Mouse (Mus musculus) C2C12 (cell line): ENCODE measurements around the gene Ercc5. TPM values are rescaled to one million over a fixed set of nuclear protein-coding genes. Genes with fewer than 3 reads are reported as not detected.

Source experiments
- H3K27me3 ChIP-seq: one replicate; pipeline ENCODE4 v1.6.1; 2011; ENCODE audit not compliant: control insufficient read depth, insufficient read depth, insufficient read length
- H3K36me3 ChIP-seq: one replicate; pipeline ENCODE4 v1.6.1; 2011; ENCODE audit not compliant: control insufficient read depth, insufficient read depth
- H3K4me3 ChIP-seq: one replicate; pipeline ENCODE4 v1.5.1; 2011; ENCODE audit warnings: mild to moderate bottlenecking, control low read depth; ENCODE audit not compliant: poor library complexity, insufficient read depth, severe bottlenecking
- H3K79me2 ChIP-seq: one replicate; pipeline ENCODE4 v1.6.1; 2011; ENCODE audit not compliant: control insufficient read depth, insufficient read depth
- H3K79me3 ChIP-seq: one replicate; pipeline ENCODE4 v1.6.1; 2011; ENCODE audit warnings: low read depth, control low read depth
- H3ac ChIP-seq: one replicate; pipeline ENCODE3; 2011; ENCODE audit warnings: low read depth; ENCODE audit not compliant: control insufficient read depth, insufficient read length
- CEBPB ChIP-seq: IDR thresholded peaks from one replicate; pipeline ENCODE4 v1.6.1; 2011; ENCODE audit warnings: low read depth, mild to moderate bottlenecking, control low read depth, moderate library complexity
- CTCF ChIP-seq: IDR thresholded peaks from one replicate; pipeline ENCODE4 v1.5.1; 2011; ENCODE audit not compliant: control insufficient read depth, insufficient read depth, insufficient read length
- FOSL1 ChIP-seq: IDR thresholded peaks from one replicate; pipeline ENCODE4 v1.8.0; 2011; ENCODE audit warnings: mild to moderate bottlenecking, low read length; ENCODE audit not compliant: poor library complexity, insufficient read depth, severe bottlenecking
- MAX ChIP-seq: IDR thresholded peaks from one replicate; pipeline ENCODE4 v1.6.1; 2011; ENCODE audit warnings: mild to moderate bottlenecking, control low read depth
- MYOD1 ChIP-seq: IDR thresholded peaks from one replicate; pipeline ENCODE4 v1.6.1; 2011; ENCODE audit warnings: low read depth; ENCODE audit not compliant: control insufficient read depth, insufficient read length
- MYOG ChIP-seq: IDR thresholded peaks from one replicate; pipeline ENCODE4 v1.6.1; 2011; ENCODE audit not compliant: control insufficient read depth, insufficient read length; ENCODE audit errors: extremely low read depth
- USF1 ChIP-seq: IDR thresholded peaks from one replicate; pipeline ENCODE4 v1.6.1; 2011; ENCODE audit warnings: low read depth, mild to moderate bottlenecking, control low read depth, moderate library complexity
- polyA plus RNA-seq: library from polyadenylated mRNA; unstranded; fragments of >200 nt; fragmentation: generic; extraction: Trizol; gene quantifications from one replicate; pipeline ENCODE4 v1.2.1, GENCODE M21; 2012; ENCODE audit warnings: missing spikeins

Gene Ercc5
- polyA plus RNA-seq, 1 experiment: 4.4 TPM

- H3K79me3 ChIP-seq: peaks cover 1% of the 10 kb centered on the region
- no peaks in the 10 kb centered on the region for H3K27me3 ChIP-seq
- H3ac ChIP-seq: no peak overlapping the region
- TF ChIP-seq MYOG (no peak), MYOD1 (no peak), FOSL1 (no peak), CEBPB (no peak), CTCF (no peak), MAX (no peak), USF1 (no peak)
- H3K79me2 ChIP-seq: peaks cover 3% of the 10 kb centered on the region
- H3K36me3 ChIP-seq: peaks cover 43% of the 10 kb centered on the region
- no peak overlapping the region for H3K4me3 ChIP-seq
These were observed 17.5 kb upstream of the Ercc5 start for GRCm38 (mm10) chr1:44129929-44130581.

- Histone ChIP-seq H3K36me3 (peaks cover 57% of the 10 kb centered on the region), H3ac (no peak overlapping the region)
These were observed 7.3 kb upstream of the Ercc5 start for GRCm38 (mm10) chr1:44140232-44140631.

GRCm38 (mm10) chr1:44142747-44143146, 4.8 kb upstream of the Ercc5 start:
- H3K36me3 ChIP-seq: peaks cover 45% of the 10 kb centered on the region
- no peak overlapping the region for H3ac ChIP-seq
- no peaks in the 10 kb centered on the region for H3K27me3 ChIP-seq
- no peaks in the 10 kb centered on the region for H3K79me3 ChIP-seq
- H3K79me2 ChIP-seq: no peaks in the 10 kb centered on the region
- TF ChIP-seq MAX: no peak
- TF ChIP-seq MYOD1: no peak
- no peak for TF ChIP-seq CTCF
- no peak for TF ChIP-seq CEBPB
- no peak for TF ChIP-seq MYOG
- TF ChIP-seq USF1: no peak
- no peak for TF ChIP-seq FOSL1
- H3K4me3 ChIP-seq: no peak overlapping the region

More at GRCm38 (mm10) chr1:44140232-44140631, 7.3 kb upstream of the Ercc5 start:
- Histone ChIP-seq H3K27me3 (no peaks in the 10 kb centered on the region), H3K4me3 (no peak overlapping the region), H3K79me2 (no peaks in the 10 kb centered on the region), H3K79me3 (no peaks in the 10 kb centered on the region)
- no peak for TF ChIP-seq CEBPB
- no peak for TF ChIP-seq MYOG
- no peak for TF ChIP-seq MAX
- no peak for TF ChIP-seq CTCF
- TF ChIP-seq FOSL1: no peak
- TF ChIP-seq USF1: no peak
- TF ChIP-seq MYOD1: no peak

GRCm38 (mm10) chr1:44148706-44149105, 1.2 kb downstream of the Ercc5 start:
- no peaks in the 10 kb centered on the region for H3K27me3 ChIP-seq
- H3K4me3 ChIP-seq: peak overlapping the region; percentile 56
- no peak overlapping the region for H3ac ChIP-seq
- TF ChIP-seq MYOD1 (no peak), CEBPB (no peak), MAX (no peak), FOSL1 (no peak), MYOG (no peak), USF1 (no peak), CTCF (no peak)
- peaks cover 7% of the 10 kb centered on the region for H3K36me3 ChIP-seq
- peaks cover 18% of the 10 kb centered on the region for H3K79me2 ChIP-seq
- peaks cover 3% of the 10 kb centered on the region for H3K79me3 ChIP-seq

- no peak for TF ChIP-seq USF1
- no peak for TF ChIP-seq MYOD1
- TF ChIP-seq FOSL1: no peak
- TF ChIP-seq MYOG: no peak
- no peak for TF ChIP-seq MAX
- TF ChIP-seq CTCF: no peak
- no peak for TF ChIP-seq CEBPB
- Histone ChIP-seq H3K27me3 (no peaks in the 10 kb centered on the region), H3ac (no peak overlapping the region), H3K79me2 (peaks cover 7% of the 10 kb centered on the region), H3K4me3 (no peak overlapping the region), H3K79me3 (peaks cover 3% of the 10 kb centered on the region), H3K36me3 (peaks cover 17% of the 10 kb centered on the region)
These were observed 7.7 kb downstream of the Ercc5 start for GRCm38 (mm10) chr1:44155287-44155686.
